19 mouse cellular contexts compared by ENCODE assay signal in the genomic region with DNA sequence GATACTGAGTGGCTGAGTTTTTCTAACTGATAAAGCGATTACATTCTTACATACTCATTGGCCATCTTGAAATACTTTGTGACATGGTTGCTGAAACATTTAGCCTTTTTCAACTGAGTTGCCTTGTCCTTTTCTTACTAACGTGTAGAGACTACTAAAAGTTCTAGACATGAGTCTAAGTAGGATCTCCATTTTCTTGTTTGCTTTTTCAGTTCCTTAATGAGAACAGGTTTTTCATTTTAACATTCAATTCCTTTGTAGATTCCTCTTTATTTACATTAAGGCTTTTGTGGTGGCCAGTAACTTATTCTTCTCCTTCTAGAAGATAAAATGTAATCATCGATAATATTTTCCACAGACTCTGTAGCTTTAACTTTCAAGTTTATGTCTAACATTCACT. TPM values are rescaled to one million over a fixed set of nuclear protein-coding genes. Genes with fewer than 3 reads are reported as not detected.
DNase-seq lines count a peak whose midpoint lies in the region; ATAC-seq and TF ChIP-seq lines count a peak whose summit lies in the region.
"Had no signal": no experiment of that assay in that cellular context is flagged by ENCODE, and none has a peak within 500 bp of the region (broad histone marks: within the 10 kb centered on the region; RNA-seq: fewer than 3 reads in every experiment).

No protein-coding gene starts in this region.

- no peak for TF ChIP-seq POLR2A in CH12.LX (IDR thresholded peaks at IDR 0.05; ENCODE audit: low read depth, low read length)

- H3K4me1 ChIP-seq in forebrain, embryonic 13.5 days = peaks cover 23% of the 10 kb centered on the region
- peaks cover 15% of the 10 kb centered on the region for H3K4me1 ChIP-seq in forebrain, embryonic 16.5 days (replicated peaks; ENCODE audit: control insufficient read depth, insufficient read depth, low read length)
- peaks cover 9% of the 10 kb centered on the region for H3K4me1 ChIP-seq in hindbrain, postnatal 0 days (ENCODE audit: insufficient read depth, low read length)
- 0 out of 2 replicates have a peak, but pooled peaks cover 2% of the 10 kb centered on the region for H3K4me1 ChIP-seq in hindbrain, embryonic 11.5 days (replicated peaks; ENCODE audit: control insufficient read depth, insufficient read depth, low read length)
- H3K4me1 ChIP-seq in CH12.LX (ENCODE audit: control insufficient read depth in 1 of 2, insufficient read depth in 2 of 2) = peaks cover 2 to 21% of the 10 kb centered on the region in 2 experiments; a peak in 3 of 4 replicates
- peaks cover 29% of the 10 kb centered on the region for H3K4me1 ChIP-seq in neural tube, embryonic 15.5 days

- no peaks in the 10 kb centered on the region for H3K36me3 ChIP-seq in forebrain, embryonic 13.5 days (ENCODE audit: poor library complexity, severe bottlenecking)
- no peaks in the 10 kb centered on the region for H3K36me3 ChIP-seq in forebrain, embryonic 16.5 days (ENCODE audit: control insufficient read depth, insufficient read depth)
- no peaks in the 10 kb centered on the region for H3K36me3 ChIP-seq in hindbrain, postnatal 0 days (ENCODE audit: insufficient read depth, low read length)
- no peaks in the 10 kb centered on the region for H3K36me3 ChIP-seq in hindbrain, embryonic 11.5 days (ENCODE audit: control insufficient read depth, insufficient read depth, low read length)
- H3K36me3 ChIP-seq in CH12.LX (replicated peaks in 1 of 2; ENCODE audit: control insufficient read depth in 1 of 2, insufficient read depth in 1 of 2, low read length in 1 of 2) = no peaks in the 10 kb centered on the region
- H3K36me3 ChIP-seq in neural tube, embryonic 15.5 days = no peaks in the 10 kb centered on the region
- H3K36me3 ChIP-seq: embryonic facial prominence, embryonic 13.5 days; forebrain, embryonic 12.5 days; heart, embryonic 13.5 days had no signal

- WGBS in forebrain, embryonic 13.5 days = 85% methylated on average over 3 of the region's 3 CpGs
- 89% methylated on average over 3 of the region's 3 CpGs for WGBS in forebrain, embryonic 16.5 days
- 88% methylated on average over 3 of the region's 3 CpGs for WGBS in hindbrain, postnatal 0 days
- WGBS in hindbrain, embryonic 11.5 days = 90% methylated on average over 3 of the region's 3 CpGs
- WGBS in neural tube, embryonic 15.5 days = 87% methylated on average over 3 of the region's 3 CpGs

- peaks cover 15% of the 10 kb centered on the region for H3K79me2 ChIP-seq in CH12.LX (replicated peaks; ENCODE audit: control insufficient read depth, extremely low read depth, insufficient read depth, poor library complexity, severe bottlenecking)

- dilution Hi-C loops in CH12.LX (cut with MboI; ENCODE audit: extremely low pct_ligation_motif_present, extremely low pct_unique_long_range_greater_than_20kb, low sequenced_read_pairs) = no loop called here

- intact Hi-C loops in heart, postnatal 25 days (cut with DNase I) = loop anchor here (5.0 kb wide), 1 partner anchor 67 kb away; no protein-coding TSS in a partner anchor

- H3K27ac ChIP-seq in forebrain, embryonic 13.5 days = no peak overlapping the region
- H3K27ac ChIP-seq in forebrain, embryonic 16.5 days (ENCODE audit: low read length) = no peak overlapping the region
- H3K27ac ChIP-seq in hindbrain, postnatal 0 days = no peak overlapping the region
- no peak overlapping the region for H3K27ac ChIP-seq in hindbrain, embryonic 11.5 days (ENCODE audit: low read depth, low read length)
- peak overlapping the region; percentile 22 for H3K27ac ChIP-seq in CH12.LX (ENCODE audit: insufficient read depth, low read depth)
- H3K27ac ChIP-seq in neural tube, embryonic 15.5 days (replicated peaks) = no peak overlapping the region
- H3K27ac ChIP-seq: embryonic facial prominence, embryonic 13.5 days; forebrain, embryonic 12.5 days; gastrocnemius, adult 2 months; heart, embryonic 13.5 days had no signal

- no peak for ATAC-seq in forebrain, embryonic 13.5 days
- ATAC-seq in forebrain, embryonic 16.5 days = no peak
- no peak for ATAC-seq in hindbrain, postnatal 0 days
- ATAC-seq in hindbrain, embryonic 11.5 days (ENCODE audit: low FRiP score) = no peak
- ATAC-seq in neural tube, embryonic 15.5 days (ENCODE audit: low FRiP score) = no peak
- ATAC-seq: CD4-positive, CD25-positive, alpha-beta regulatory T cell, adult 4 months; inflammation-experienced regulatory T-cells, adult 6 months; intestine, postnatal 0 days had no signal

- no peaks in the 10 kb centered on the region for H3K9me3 ChIP-seq in forebrain, embryonic 13.5 days (replicated peaks)
- no peaks in the 10 kb centered on the region for H3K9me3 ChIP-seq in forebrain, embryonic 16.5 days (ENCODE audit: control insufficient read depth, low read length)
- no peaks in the 10 kb centered on the region for H3K9me3 ChIP-seq in hindbrain, postnatal 0 days (ENCODE audit: low read length)
- H3K9me3 ChIP-seq in hindbrain, embryonic 11.5 days (ENCODE audit: control insufficient read depth, low read length) = no peaks in the 10 kb centered on the region
- peaks cover 7% of the 10 kb centered on the region for H3K9me3 ChIP-seq in CH12.LX (replicated peaks; ENCODE audit: low read length)
- no peaks in the 10 kb centered on the region for H3K9me3 ChIP-seq in neural tube, embryonic 15.5 days (replicated peaks)
- H3K9me3 ChIP-seq: embryonic facial prominence, embryonic 13.5 days; forebrain, embryonic 12.5 days; heart, embryonic 13.5 days had no signal

- no peak for TF ChIP-seq CTCF in hindbrain, postnatal 0 days (IDR thresholded peaks at IDR 0.05; ENCODE audit: low read depth)
- no peak for TF ChIP-seq CTCF in CH12.LX (conservative IDR thresholded peaks at IDR 0.05 in 1 of 2, IDR thresholded peaks at IDR 0.05 in 1 of 2; ENCODE audit: low read depth in 2 of 2, low read length in 2 of 2)

- in situ Hi-C loops in CH12.LX (cut with MboI; ENCODE audit: low pct_ligation_motif_present, low pct_unique_long_range_greater_than_20kb, low sequenced_read_pairs) = no loop called here

- no peak overlapping the region for H3K4me3 ChIP-seq in forebrain, embryonic 13.5 days
- H3K4me3 ChIP-seq in forebrain, embryonic 16.5 days (replicated peaks; ENCODE audit: low read length) = no peak overlapping the region
- H3K4me3 ChIP-seq in hindbrain, postnatal 0 days (ENCODE audit: low read length) = no peak overlapping the region; the same call in 1 of the 2 replicates
- no peak overlapping the region for H3K4me3 ChIP-seq in hindbrain, embryonic 11.5 days (ENCODE audit: low read depth, low read length)
- peak overlapping the region in 1 of 3 experiments; percentile 3 for H3K4me3 ChIP-seq in CH12.LX (replicated peaks in 1 of 3; ENCODE audit: low read depth in 2 of 3, low read length in 2 of 3, poor library complexity in 1 of 3)
- H3K4me3 ChIP-seq in neural tube, embryonic 15.5 days (replicated peaks) = no peak overlapping the region
- H3K4me3 ChIP-seq: embryonic facial prominence, embryonic 13.5 days; forebrain, embryonic 12.5 days; gastrocnemius, adult 2 months; heart, embryonic 13.5 days had no signal

- TF ChIP-seq RAD21 in CH12.LX (IDR thresholded peaks at IDR 0.05; ENCODE audit: low read depth, low read length) = no peak

- H3K27me3 ChIP-seq in forebrain, embryonic 13.5 days = no peaks in the 10 kb centered on the region
- no peaks in the 10 kb centered on the region for H3K27me3 ChIP-seq in forebrain, embryonic 16.5 days (replicated peaks; ENCODE audit: control insufficient read depth, insufficient read depth, low read length)
- no peaks in the 10 kb centered on the region for H3K27me3 ChIP-seq in hindbrain, postnatal 0 days (ENCODE audit: insufficient read depth, low read length)
- no peaks in the 10 kb centered on the region for H3K27me3 ChIP-seq in hindbrain, embryonic 11.5 days (ENCODE audit: control insufficient read depth, insufficient read depth, low read length)
- peaks cover 2% of the 10 kb centered on the region for H3K27me3 ChIP-seq in CH12.LX (replicated peaks)
- no peaks in the 10 kb centered on the region for H3K27me3 ChIP-seq in neural tube, embryonic 15.5 days (replicated peaks)
- H3K27me3 ChIP-seq: forebrain, embryonic 12.5 days had no signal

- no peak overlapping the region for H3K9ac ChIP-seq in forebrain, embryonic 13.5 days
- no peak overlapping the region for H3K9ac ChIP-seq in forebrain, embryonic 16.5 days (replicated peaks; ENCODE audit: low read depth, low read length)
- no peak overlapping the region for H3K9ac ChIP-seq in hindbrain, postnatal 0 days (replicated peaks; ENCODE audit: low read length)
- H3K9ac ChIP-seq in hindbrain, embryonic 11.5 days (ENCODE audit: low read depth, low read length) = no peak overlapping the region
- no peak overlapping the region for H3K9ac ChIP-seq in CH12.LX (ENCODE audit: insufficient read depth, low read depth)
- no peak overlapping the region for H3K9ac ChIP-seq in neural tube, embryonic 15.5 days (replicated peaks)
- H3K9ac ChIP-seq: embryonic facial prominence, embryonic 13.5 days; forebrain, embryonic 12.5 days; heart, embryonic 13.5 days had no signal

- peak; percentile 72 for TF ChIP-seq EP300 in CH12.LX (IDR thresholded peaks at IDR 0.05; ENCODE audit: low read length)

- DNase-seq in hindbrain, postnatal 0 days (ENCODE audit: low spot score) = no peak
- no peak for DNase-seq in hindbrain, embryonic 11.5 days (ENCODE audit: low spot score)
- no peak for DNase-seq in CH12.LX (ENCODE audit: extremely low read depth)
- DNase-seq in heart, postnatal 25 days (ENCODE audit: low spot score) = no peak
- DNase-seq: cerebellum, adult 11-12 months; gastrocnemius, postnatal 25 days had no signal

- H3K4me2 ChIP-seq in forebrain, embryonic 13.5 days = peak overlapping the region; percentile 14; the same call in 1 of the 2 replicates
- no peak overlapping the region for H3K4me2 ChIP-seq in forebrain, embryonic 16.5 days (ENCODE audit: low read length)
- peak overlapping the region; percentile 60 for H3K4me2 ChIP-seq in hindbrain, postnatal 0 days (ENCODE audit: low read depth, low read length)
- H3K4me2 ChIP-seq in hindbrain, embryonic 11.5 days (replicated peaks; ENCODE audit: low read depth, low read length) = no peak overlapping the region
- H3K4me2 ChIP-seq in CH12.LX (ENCODE audit: insufficient read depth, low read depth, poor library complexity, severe bottlenecking) = peak overlapping the region; percentile 53; the same call in 1 of the 2 replicates
- peak overlapping the region; percentile 59; the same call in 1 of the 2 replicates for H3K4me2 ChIP-seq in neural tube, embryonic 15.5 days
- H3K4me2 ChIP-seq: embryonic facial prominence, embryonic 13.5 days; forebrain, embryonic 12.5 days; heart, embryonic 13.5 days had no signal

RNA-seq across cellular contexts. Expression of a gene that starts 3.2 kb away (rescaled TPM):
- polyA plus RNA-seq in forebrain, embryonic 13.5 days (2015; fragmentation: Nextera tagmentation; extraction: Ambion mirVana) = 5.1 and 5.2 TPM in 2 replicates
- 5.4 and 8.0 TPM in 2 replicates for polyA plus RNA-seq in forebrain, embryonic 16.5 days (2015; fragmentation: Nextera tagmentation; extraction: Ambion mirVana)
- 1.2 and 4.2 TPM in 2 replicates for total RNA-seq in hindbrain, postnatal 0 days (2014; rRNA removed)
- polyA plus RNA-seq in hindbrain, postnatal 0 days (2015; fragmentation: Nextera tagmentation; extraction: Ambion mirVana) = 10.0 and 11.6 TPM in 2 replicates
- 6.3 and 8.5 TPM in 2 replicates for polyA plus RNA-seq in hindbrain, embryonic 11.5 days (2014; fragmentation: Nextera tagmentation; extraction: Ambion mirVana)
- total RNA-seq in CH12.LX (2012; rRNA removed) = 0.81 and 0.88 TPM in 2 replicates
- not detected in 2 replicates for total RNA-seq in CH12.LX (2014; rRNA removed)
- not detected in 2 replicates for polyA plus RNA-seq in CH12.LX (2012; ENCODE audit: insufficient read length, low read depth)
- 5.5 and 6.2 TPM in 2 replicates for polyA plus RNA-seq in neural tube, embryonic 15.5 days (2015; fragmentation: Nextera tagmentation; extraction: Ambion mirVana)
- under 1 TPM in 1 of 2 experiments, not detected in 1; 0.23 TPM for total RNA-seq in heart, postnatal 25 days (2021)
- total RNA-seq: adrenal gland, postnatal 14 days; gastrocnemius, adult 2 months; gastrocnemius, postnatal 25 days; granulocyte monocyte progenitor cell, adult 5-6 weeks; MEL had no signal
- polyA plus RNA-seq: CD4-positive, CD25-positive, alpha-beta regulatory T cell, adult 4 months; inflammation-experienced regulatory T-cells, adult 6 months had no signal

RNA-seq across cellular contexts. Expression of a gene that starts 4.0 kb away (rescaled TPM):
- polyA plus RNA-seq in forebrain, embryonic 13.5 days (2015; fragmentation: Nextera tagmentation; extraction: Ambion mirVana) = 9.3 and 11.5 TPM in 2 replicates
- polyA plus RNA-seq in forebrain, embryonic 16.5 days (2015; fragmentation: Nextera tagmentation; extraction: Ambion mirVana) = 14.4 and 15.1 TPM in 2 replicates
- total RNA-seq in hindbrain, postnatal 0 days (2014; rRNA removed) = 123 and 128 TPM in 2 replicates
- polyA plus RNA-seq in hindbrain, postnatal 0 days (2015; fragmentation: Nextera tagmentation; extraction: Ambion mirVana) = 16.4 and 16.8 TPM in 2 replicates
- polyA plus RNA-seq in hindbrain, embryonic 11.5 days (2014; fragmentation: Nextera tagmentation; extraction: Ambion mirVana) = 12.8 and 14.8 TPM in 2 replicates
- total RNA-seq in CH12.LX (2012; rRNA removed) (4.3 and 5.0 TPM in 2 replicates), CH12.LX (2014; rRNA removed) (0.69 and 1.6 TPM in 2 replicates)
- polyA plus RNA-seq in CH12.LX (2012; ENCODE audit: insufficient read length, low read depth) = 0.71 and 1.3 TPM in 2 replicates
- 12.4 and 14.4 TPM in 2 replicates for polyA plus RNA-seq in neural tube, embryonic 15.5 days (2015; fragmentation: Nextera tagmentation; extraction: Ambion mirVana)
- total RNA-seq in heart, postnatal 25 days (2021) = 1 to 10 TPM; 2.1 to 2.8 TPM
- total RNA-seq: MEL had no signal

Comparison
In these comparisons a context has a peak if more than half of its experiments do, and no peak if none do; other contexts are left out.
1. H3K4me2 ChIP-seq: peak in forebrain, embryonic 13.5 days (single experiment), hindbrain, postnatal 0 days (single experiment), CH12.LX (single experiment) and neural tube, embryonic 15.5 days (single experiment); none in forebrain, embryonic 16.5 days (single experiment) and hindbrain, embryonic 11.5 days (single experiment).